Mouse (Mus musculus): Measurements from ENCODE around the gene Bsnd.

The Bsnd gene

DNA sequence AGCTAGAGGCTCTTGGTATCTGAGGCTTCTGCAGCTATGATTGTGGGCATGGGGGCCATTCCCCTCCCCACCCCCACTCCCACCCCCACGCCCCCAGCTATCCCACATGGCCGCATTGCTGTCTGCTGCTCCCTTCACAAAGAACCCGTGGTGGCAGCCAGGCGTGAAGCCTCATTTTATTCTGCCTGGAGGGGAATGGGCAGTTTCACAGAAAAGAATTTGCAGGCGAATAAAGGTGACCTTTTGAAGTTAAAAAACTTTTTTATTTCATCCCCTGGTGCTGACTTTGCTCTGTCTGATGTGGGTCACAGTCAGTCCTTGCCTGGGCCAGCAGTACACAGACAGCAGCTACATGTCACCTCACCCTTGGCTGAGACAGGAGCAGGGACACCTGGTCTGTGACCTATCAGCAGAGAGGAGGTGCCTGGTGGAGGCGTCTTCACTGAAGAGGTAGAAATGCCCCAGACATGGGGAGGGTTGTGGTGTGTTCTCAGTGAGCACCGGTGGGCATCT is 8.8 kb downstream of the Bsnd start:
- DNase-seq (ENCODE audit: low spot score in 2 of 2): no peak

DNA sequence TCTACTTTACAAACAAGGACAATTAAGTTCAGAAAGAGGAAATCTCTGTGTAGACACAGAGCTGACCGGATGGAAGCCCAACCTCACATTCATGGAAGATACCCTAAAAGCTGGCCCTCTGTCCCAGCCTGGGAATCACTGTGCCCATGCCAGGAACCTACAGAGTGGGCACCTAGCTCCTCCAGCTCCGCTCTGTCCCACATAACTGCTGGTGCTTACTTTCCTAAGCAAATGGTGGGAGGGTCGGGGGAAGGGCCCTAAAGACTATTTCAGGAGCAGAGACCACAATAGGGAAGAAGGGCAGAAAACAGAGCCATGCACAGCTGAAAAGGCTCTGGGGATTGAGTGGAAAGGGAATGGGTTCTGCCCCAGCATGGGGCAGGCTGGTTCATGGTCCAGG is 11.5 kb downstream of the Bsnd start:
- DNase-seq (ENCODE audit: low spot score in 2 of 2): no peak

DNA sequence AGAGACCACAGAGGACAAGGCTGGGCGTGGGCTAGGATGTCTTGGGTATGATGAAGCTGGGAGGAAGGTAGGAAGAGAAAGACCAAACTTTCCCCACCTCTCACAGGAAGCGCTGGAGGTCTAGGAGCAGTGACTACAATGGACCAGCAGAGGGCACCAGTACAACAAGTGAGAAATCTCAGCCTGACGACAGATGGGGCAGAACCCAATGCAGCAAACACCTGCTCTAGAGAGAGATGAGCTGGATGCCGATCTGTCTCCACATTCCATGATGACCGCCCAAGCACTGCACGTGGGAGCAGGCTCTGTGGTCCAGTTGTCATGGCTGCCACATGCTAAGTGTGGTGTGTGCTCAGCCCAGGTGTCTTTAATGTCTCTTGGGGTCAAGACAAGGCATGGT is 17.8 kb downstream of the Bsnd start:
- DNase-seq (ENCODE audit: low spot score in 2 of 2): no peak

DNA sequence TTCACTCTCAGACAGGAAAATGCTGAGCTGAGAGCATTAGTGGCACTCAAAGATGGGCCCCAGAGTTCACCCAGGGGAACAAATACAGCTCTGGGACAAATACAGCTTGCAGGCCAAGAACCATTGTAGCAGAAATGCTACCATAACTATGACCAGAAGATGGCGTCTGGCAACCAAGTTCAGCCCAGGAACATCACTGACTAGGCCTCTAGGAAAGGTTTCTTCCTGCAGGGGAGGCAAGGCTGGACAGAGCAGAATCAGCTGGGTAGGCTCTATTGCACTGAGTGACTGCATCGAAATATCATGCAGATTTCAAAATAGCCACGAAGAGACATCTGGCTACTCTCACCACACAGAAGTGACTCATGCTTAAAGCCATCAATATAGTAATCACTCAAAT is 19.7 kb downstream of the Bsnd start:
- DNase-seq (ENCODE audit: low spot score in 2 of 2): peak in 1 of 2 experiments; percentile 48

DNA sequence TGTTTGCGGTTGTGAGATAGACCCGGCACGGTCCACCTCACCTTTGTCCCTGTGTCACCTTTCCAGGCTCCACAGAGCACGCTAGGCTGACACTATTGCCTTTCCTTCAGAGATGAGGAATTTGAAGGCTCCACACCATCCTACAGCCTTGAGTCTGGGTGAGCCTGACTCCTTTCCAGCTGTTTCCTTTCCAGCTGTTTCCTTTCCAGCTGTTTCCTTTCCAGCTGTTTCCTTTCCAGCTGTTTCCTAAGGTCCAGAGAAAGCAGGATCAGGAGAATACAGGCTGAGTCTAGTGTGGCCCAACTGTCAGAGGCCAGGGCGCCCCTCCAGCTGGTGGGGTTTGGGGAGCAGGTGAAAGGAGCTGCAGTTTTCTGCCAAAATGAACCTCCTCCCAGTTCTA is 21.2 kb downstream of the Bsnd start:
- peak in 1 of 2 experiments; percentile 33 for DNase-seq (ENCODE audit: low spot score in 2 of 2)

DNA sequence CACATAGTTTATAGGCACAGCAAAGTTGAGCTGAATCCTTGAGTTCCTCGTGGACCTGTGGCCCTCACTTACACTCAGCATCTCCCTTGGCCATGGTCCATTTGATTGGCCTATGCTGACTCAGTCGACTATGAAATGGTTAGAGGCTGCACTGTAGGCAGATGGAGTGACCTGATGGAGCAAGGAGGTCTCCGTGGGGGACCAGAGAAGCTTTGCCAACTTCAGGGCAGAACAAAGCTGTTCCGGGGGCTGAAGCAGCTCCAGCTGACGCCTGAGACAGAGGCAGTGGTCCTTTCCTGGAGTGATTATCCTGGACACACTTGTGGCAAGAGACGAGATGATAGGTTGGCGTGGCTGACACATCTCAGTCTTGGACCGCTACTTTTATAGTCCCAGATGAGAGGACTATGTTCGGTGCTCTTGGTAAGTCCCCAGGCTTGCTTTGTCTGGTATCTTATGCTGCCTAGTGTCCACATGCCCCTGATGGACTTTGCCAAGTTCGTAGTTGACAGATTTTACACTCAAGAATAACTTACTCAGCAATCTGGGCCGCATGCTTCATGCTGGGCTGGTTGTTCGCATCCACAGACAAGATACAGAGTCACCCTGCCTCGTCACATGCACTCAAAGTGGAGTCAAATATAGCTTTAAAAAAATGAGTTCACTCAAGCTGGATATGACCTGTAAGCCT is 24.5 kb downstream of the Bsnd start:
- no peak for DNase-seq (ENCODE audit: low spot score in 2 of 2)

DNA sequence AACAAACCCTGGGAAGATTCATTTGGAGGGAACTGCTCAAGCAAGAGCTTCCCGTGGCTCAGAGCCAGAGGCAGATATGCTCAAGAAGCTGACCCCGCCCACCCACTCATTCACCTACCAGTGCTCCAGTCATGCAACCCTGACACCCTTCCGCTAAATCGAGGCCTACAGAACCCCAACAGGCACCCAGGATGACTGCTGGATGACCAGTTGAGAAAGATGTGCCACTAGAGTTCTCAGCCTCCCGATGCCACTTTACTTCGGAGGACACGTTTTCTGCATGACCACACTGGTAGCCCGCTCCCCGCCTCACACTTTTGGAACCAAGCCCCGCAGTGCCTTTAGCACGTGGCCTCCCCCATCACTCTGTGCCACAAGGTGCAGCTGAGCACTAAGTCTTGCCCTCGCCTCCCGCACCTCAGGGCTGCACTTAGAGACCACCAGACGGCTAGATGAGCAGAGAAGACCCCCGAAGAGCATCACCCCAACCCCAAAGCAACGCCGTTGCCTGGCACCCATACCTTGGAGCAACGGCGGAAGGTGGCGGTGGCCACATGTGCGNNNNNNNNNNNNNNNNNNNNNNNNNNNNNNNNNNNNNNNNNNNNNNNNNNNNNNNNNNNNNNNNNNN is 28.8 kb downstream of the Bsnd start:
- DNase-seq (ENCODE audit: low spot score in 2 of 2): no peak

DNA sequence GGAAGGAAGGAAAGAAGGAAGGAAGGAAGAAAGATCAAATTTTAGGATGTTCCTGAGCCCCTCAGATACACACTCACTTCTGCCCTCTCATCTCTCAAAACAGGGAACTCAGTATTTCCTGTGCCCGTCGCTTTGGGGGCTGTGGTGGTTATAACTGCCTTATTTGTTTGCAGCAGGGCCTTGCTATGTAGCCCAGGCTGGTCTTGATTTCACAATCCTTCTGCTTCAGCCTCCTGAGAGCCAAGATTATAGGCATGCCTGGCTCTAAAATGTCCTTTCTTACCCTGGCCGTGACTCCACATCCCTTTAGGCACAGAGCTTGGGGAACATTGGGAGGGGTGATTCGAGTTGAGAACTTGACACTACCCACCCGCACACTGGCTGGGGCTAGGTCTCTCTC is 29.6 kb downstream of the Bsnd start:
- no peak for DNase-seq (ENCODE audit: low spot score in 2 of 2)

DNA sequence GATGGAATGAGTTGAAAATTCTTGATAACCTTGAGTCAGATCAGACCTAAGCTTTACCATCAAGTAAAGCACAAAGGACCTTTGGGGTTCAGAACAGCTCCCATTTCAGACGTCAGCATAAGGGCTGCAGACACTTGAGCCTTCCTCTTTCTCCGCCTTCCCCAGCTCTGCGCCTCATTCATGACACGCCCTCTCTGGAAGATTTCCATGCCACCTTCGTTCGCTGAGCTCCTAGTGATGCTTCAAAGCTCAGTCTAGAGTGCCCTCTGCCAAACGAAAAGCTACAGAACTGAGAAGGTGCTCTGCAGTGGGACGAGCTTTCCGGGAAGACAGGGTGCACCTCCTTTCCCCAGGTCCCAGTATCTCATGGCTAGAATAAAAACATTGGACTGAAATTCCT is 30.1 kb downstream of the Bsnd start:
- DNase-seq (ENCODE audit: low spot score in 2 of 2): no peak

DNA sequence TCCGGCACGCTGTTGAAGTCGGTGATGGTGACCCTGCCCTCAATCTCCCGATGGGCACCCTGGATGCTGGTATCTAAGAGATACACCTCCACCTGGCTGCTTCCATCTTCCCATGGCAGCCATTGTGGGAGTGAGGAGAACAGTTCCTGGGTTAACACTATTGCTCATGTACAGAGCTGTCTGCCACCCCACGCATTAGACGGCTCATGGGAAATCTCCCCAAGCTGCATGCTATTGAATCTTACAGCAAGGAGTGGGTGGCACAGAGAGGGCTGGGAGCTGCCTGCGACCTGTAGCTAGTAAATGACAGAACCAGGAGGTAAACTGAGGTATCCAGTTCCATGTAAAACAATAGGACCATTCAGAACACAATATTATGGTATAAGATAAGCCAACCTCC is 37.5 kb downstream of the Bsnd start:
- no peak for DNase-seq (ENCODE audit: low spot score in 2 of 2)

DNA sequence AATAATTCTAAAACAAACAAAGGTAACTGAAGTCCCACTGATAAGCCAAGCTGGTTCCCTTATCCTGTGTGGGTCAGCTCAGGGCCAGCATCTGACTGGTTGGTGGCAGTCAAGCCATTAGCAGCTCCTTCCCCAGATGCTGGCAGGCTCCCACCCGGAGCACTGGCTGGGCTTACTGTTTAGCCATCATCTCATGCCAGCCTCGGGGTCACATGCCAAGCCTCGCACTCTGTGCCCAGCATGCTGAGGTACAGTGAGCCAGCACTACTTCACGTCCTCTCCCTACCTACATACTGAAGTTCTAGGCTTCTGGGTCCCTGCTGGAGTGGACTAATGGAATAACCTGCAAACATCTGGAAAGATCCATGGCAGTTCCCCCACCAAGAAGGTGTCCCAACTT is 38.6 kb downstream of the Bsnd start:
- no peak for DNase-seq (ENCODE audit: low spot score in 2 of 2)

DNA sequence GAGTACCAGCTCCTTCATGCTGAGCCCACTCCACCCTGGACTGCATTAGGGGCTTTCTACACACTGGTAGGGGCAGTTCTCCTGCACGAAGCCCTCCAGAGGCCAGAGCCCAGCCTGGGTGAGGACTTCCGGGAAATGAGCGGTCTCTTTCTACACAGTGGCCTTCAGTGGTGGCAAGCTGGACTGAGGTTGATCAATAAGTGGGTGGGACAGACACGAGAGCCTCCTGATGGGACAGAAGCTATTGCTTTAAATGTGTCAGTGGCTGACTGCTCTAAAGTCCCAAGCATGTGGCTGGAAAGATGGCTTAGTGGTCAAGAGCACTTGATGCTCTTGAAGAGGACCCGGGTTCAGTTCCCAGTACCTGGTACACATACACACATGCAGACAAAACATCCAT is 39.0 kb downstream of the Bsnd start:
- DNase-seq (ENCODE audit: low spot score in 2 of 2): no peak

DNA sequence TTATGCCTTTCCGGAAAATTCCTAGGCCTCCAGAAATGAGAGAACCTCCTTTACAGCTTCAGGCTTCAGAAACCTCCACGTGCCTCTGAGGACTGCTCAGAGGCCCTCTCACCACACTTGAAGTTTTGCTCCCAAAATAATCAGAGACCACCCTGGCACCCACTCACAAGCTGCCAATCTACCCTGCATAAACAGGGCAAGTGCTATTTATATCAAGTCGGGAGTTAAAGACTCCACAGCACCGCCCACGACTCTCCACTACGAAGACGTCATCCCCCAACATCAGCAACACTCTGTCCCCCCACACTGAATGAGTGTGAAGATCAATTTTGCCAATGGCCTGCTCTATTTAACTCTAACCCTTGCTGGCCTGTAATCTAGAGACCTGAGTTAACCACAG is 39.7 kb downstream of the Bsnd start:
- no peak for DNase-seq (ENCODE audit: low spot score in 2 of 2)

DNA sequence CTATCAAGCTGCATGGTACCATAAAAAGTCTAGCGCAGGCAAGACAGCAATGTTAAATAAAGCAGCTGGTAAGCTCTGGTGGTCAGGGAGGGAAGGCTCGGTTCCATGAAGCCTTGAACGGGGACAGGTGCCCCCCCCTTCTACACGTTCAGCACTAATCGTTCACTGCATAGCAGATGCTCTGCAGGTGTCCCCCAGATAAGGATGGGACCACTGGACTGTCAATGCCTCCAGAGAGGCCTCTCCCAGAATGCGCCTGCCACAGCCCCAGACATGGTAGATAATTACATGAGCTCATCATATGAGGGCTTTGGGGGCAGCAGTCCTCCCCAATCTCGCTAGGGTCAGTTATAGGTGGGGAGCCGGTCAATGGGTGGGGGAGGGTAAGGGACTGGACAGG is 42.8 kb downstream of the Bsnd start:
- no peak for DNase-seq (ENCODE audit: low spot score in 2 of 2)

DNA sequence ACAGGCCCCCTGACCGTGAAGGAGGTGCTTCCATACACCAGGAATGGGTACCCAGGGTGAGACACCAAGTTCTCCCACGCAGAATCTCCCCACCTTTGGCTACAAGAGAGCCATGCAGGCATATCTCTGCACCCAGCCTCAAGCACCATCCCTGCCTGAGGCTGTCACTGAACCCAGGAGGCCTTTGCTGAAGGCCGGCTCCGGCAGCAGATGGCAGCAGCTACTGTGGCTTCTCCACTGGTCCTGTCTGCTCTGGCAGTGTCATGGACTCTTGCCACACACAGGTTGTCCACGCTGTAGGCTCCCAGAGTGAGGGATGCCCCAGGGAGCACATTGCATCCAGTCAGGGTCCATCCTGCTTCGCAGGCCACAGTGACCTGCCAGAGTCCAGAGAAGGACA is 48.9 kb downstream of the Bsnd start:
- DNase-seq (ENCODE audit: low spot score in 2 of 2): no peak

DNA sequence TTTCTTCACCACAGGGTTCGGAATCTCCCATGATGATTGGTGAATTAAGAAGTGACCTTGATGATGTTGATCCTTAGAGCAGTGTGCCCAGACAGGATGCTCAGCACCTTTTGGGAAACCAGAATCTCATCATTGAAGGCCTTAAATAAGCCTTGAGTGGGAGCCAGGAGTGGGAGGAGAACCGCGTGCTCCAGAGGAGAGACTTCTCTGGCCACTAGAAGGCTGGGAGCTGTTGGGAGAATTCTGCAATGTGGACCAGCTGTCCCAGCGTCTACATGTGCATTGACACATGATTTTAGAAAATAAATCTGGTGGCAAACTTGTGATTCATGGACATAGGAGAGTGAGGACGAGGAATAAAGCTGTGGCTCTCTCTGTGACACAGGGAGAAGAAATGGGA is 53.3 kb downstream of the Bsnd start:
- DNase-seq (ENCODE audit: low spot score in 2 of 2): no peak

DNA sequence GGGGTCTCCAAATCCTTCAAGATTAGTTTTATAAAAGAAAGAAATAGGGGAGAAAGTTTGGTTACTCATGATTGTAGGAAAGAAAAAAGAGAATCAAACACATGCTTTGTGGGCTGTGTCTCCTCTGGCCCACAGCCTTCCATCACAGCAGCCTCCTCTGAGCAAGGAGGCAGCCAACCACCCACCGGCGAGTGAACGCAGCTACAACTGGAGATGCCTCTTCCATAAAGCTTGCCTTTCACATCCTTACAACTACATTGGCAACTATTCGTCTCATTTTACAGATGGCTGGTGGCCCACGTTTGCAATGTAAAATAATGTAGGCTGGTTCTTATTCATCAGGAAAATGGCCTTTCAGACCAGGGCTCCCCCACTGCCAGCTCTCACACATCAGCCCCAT is 54.9 kb downstream of the Bsnd start:
- no peak for DNase-seq (ENCODE audit: low spot score in 2 of 2)

DNA sequence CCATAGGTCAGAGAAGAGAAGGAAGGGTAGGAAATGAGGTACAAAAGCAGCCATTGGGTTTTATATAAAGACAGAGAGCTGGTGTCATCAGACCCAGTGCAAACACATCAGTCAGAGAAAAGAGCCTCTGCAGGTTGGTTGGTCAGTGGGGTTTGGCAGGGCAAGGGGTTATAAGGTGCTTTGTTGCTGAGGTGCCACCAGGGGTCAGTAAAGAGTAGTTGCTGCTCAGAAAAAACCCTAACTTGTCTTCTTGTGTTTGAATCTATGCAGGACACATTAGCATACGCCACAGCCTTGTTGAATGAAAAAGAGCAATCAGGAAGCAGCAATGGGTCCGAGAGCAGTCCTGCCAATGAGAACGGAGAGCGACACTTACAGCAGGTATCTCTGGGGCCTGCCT is 55.6 kb downstream of the Bsnd start:
- DNase-seq (ENCODE audit: low spot score in 2 of 2): no peak

DNA sequence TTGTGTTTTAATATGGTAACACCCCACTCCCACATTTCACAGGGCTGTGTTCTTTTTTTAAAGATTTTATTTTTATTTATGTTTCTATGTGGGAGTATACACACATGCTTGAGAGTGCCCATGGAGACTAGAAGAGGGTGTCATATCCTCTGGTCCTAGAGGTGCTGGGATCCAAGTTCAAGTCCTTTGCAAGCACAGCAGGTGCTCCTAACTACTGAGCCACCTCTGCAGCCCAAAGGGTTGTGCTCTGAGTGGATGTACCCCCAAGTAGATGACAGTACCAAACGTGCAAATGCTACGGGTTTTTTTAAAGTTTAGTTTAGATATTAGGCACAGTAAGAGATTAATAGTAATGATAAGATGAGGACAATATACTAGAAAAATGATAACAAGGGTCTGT is 56.7 kb downstream of the Bsnd start:
- DNase-seq (ENCODE audit: low spot score in 2 of 2): no peak
